Mouse (Mus musculus) MEL (cell line): ENCODE results near the gene Adprh. TPM values are rescaled to one million over a fixed set of nuclear protein-coding genes. Genes with fewer than 3 reads are reported as not detected.

ENCODE experiments used
- DNase-seq: peaks from one replicate; pipeline ENCODE4 v3.0.0; 2011; ENCODE audit warnings: low read depth, low spot score
- H3K27ac ChIP-seq: 2 replicates; pipeline ENCODE4 v1.5.1; 2012; ENCODE audit warnings: low read depth, mild to moderate bottlenecking, control low read depth, low read length, moderate library complexity; ENCODE audit not compliant: control insufficient read depth
- H3K27me3 ChIP-seq, 2 experiments: fragments of 150-350 bp in 1 of 2; sonication (generic) in 1 of 2; 2 replicates each; pipeline ENCODE4 v1.6.1; 2012; ENCODE audit warnings: low read length in 2 of 2, mild to moderate bottlenecking in 2 of 2, improper control_type of control experiment in 1 of 2, moderate library complexity in 1 of 2; ENCODE audit not compliant: insufficient read depth in 2 of 2, control insufficient read depth in 1 of 2
- H3K36me3 ChIP-seq, 2 experiments: 2 replicates each; pipeline ENCODE4 v1.6.1; 2012 to 2014; ENCODE audit warnings: low read length in 2 of 2, improper control_type of control experiment in 1 of 2, inconsistent platforms in 1 of 2, mild to moderate bottlenecking in 1 of 2; ENCODE audit not compliant: insufficient read depth in 2 of 2, control insufficient read depth in 1 of 2
- H3K4me1 ChIP-seq, 2 experiments: fragments of 150-350 bp in 1 of 2; sonication (generic) in 1 of 2; 2 replicates each; pipeline ENCODE4 v1.6.1; 2012; ENCODE audit warnings: low read length in 2 of 2, improper control_type of control experiment in 1 of 2, mild to moderate bottlenecking in 1 of 2; ENCODE audit not compliant: insufficient read depth in 2 of 2, control insufficient read depth in 1 of 2
- H3K4me3 ChIP-seq, 2 experiments: fragments of 150-350 bp in 1 of 2; sonication (generic) in 1 of 2; 2 replicates each; pipeline ENCODE4 v1.5.1; 2012; ENCODE audit warnings: low read depth in 2 of 2, low read length in 2 of 2, mild to moderate bottlenecking in 2 of 2, moderate library complexity in 2 of 2, control low read depth in 1 of 2, improper control_type of control experiment in 1 of 2; ENCODE audit not compliant: control insufficient read depth in 1 of 2, insufficient read depth in 1 of 2
- H3K79me2 ChIP-seq: 2 replicates; pipeline ENCODE4 v1.6.1; 2012; ENCODE audit warnings: mild to moderate bottlenecking, low read length, moderate library complexity; ENCODE audit not compliant: control insufficient read depth, poor library complexity, insufficient read depth
- H3K9ac ChIP-seq: 2 replicates; pipeline ENCODE4 v1.6.1; 2012; ENCODE audit warnings: low read depth, mild to moderate bottlenecking, control low read depth, low read length, moderate library complexity; ENCODE audit not compliant: control insufficient read depth, poor library complexity, severe bottlenecking
- H3K9me3 ChIP-seq: fragments of 150-350 bp; sonication (generic); replicated peaks from 2 replicates; pipeline ENCODE4 v1.6.1; 2012; ENCODE audit warnings: mild to moderate bottlenecking, low read length, improper control_type of control experiment, moderate library complexity; ENCODE audit not compliant: insufficient read depth
- CHD1 ChIP-seq: IDR thresholded peaks from 2 replicates; pipeline ENCODE4 v1.6.1; 2012; ENCODE audit warnings: low read depth, mild to moderate bottlenecking, inconsistent platforms, low read length, improper control_type of control experiment
- CHD2 ChIP-seq: IDR thresholded peaks from 2 replicates; pipeline ENCODE4 v1.6.1; 2011; ENCODE audit warnings: low read length, improper control_type of control experiment
- CTCF ChIP-seq, 3 experiments: IDR thresholded peaks in 2 of 3; conservative IDR thresholded peaks in 1 of 3; 2 replicates each; pipeline ENCODE4 v1.5.1; 2011 to 2012; ENCODE audit warnings: low read length in 3 of 3, low read depth in 2 of 3, mild to moderate bottlenecking in 2 of 3, improper control_type of control experiment in 1 of 3, inconsistent platforms in 1 of 3, mixed read lengths in 1 of 3, moderate library complexity in 1 of 3; ENCODE audit not compliant: control insufficient read depth in 1 of 3, insufficient read depth in 1 of 3, poor library complexity in 1 of 3, severe bottlenecking in 1 of 3
- E2F4 ChIP-seq: IDR thresholded peaks from 2 replicates; pipeline ENCODE4 v1.6.1; 2011; ENCODE audit warnings: low read depth, low read length, improper control_type of control experiment, borderline replicate concordance
- ELF1 ChIP-seq: IDR thresholded peaks from 2 replicates; pipeline ENCODE4 v1.6.1; 2014; ENCODE audit warnings: low read depth, mild to moderate bottlenecking, inconsistent platforms, low read length, improper control_type of control experiment, moderate library complexity
- EP300 ChIP-seq, 2 experiments: IDR thresholded peaks; 2 replicates each; pipeline ENCODE4 v1.6.1; 2011; ENCODE audit warnings: improper control_type of control experiment in 2 of 2, low read length in 2 of 2, low read depth in 1 of 2, mild to moderate bottlenecking in 1 of 2
- ETS1 ChIP-seq: IDR thresholded peaks from 2 replicates; pipeline ENCODE4 v1.6.1; 2012; ENCODE audit warnings: low read depth, mild to moderate bottlenecking, inconsistent platforms, low read length, improper control_type of control experiment, moderate library complexity
- GABPA ChIP-seq: IDR thresholded peaks from 2 replicates; pipeline ENCODE4 v1.6.1; 2012; ENCODE audit warnings: low read depth, mild to moderate bottlenecking, inconsistent platforms, low read length, improper control_type of control experiment, moderate library complexity
- GATA1 ChIP-seq: IDR thresholded peaks from 2 replicates; pipeline ENCODE4 v1.6.1; 2011; ENCODE audit warnings: low read depth, low read length, improper control_type of control experiment
- HCFC1 ChIP-seq: IDR thresholded peaks from 2 replicates; pipeline ENCODE4 v1.6.1; 2012; ENCODE audit warnings: low read depth, mild to moderate bottlenecking, inconsistent platforms, low read length, improper control_type of control experiment, moderate library complexity
- JUND ChIP-seq: IDR thresholded peaks from 2 replicates; pipeline ENCODE4 v1.6.1; 2011; ENCODE audit warnings: low read depth, mild to moderate bottlenecking, improper control_type of control experiment, low read length
- KAT2A ChIP-seq: conservative IDR thresholded peaks from 2 replicates; pipeline ENCODE4 v1.6.1; 2012; ENCODE audit warnings: low read depth, low read length, improper control_type of control experiment, inconsistent platforms
- MAFK ChIP-seq: IDR thresholded peaks from 2 replicates; pipeline ENCODE4 v1.6.1; 2011; ENCODE audit warnings: low read depth, mild to moderate bottlenecking, low read length, improper control_type of control experiment, borderline replicate concordance
- MAX ChIP-seq: IDR thresholded peaks from 2 replicates; pipeline ENCODE4 v1.6.1; 2011; ENCODE audit warnings: low read length, improper control_type of control experiment
- MAZ ChIP-seq: IDR thresholded peaks from 2 replicates; pipeline ENCODE4 v1.6.1; 2012; ENCODE audit warnings: low read depth, mild to moderate bottlenecking, inconsistent platforms, low read length, improper control_type of control experiment
- MEF2A ChIP-seq: IDR thresholded peaks from 2 replicates; pipeline ENCODE4 v1.6.1; 2014; ENCODE audit warnings: low read depth, mild to moderate bottlenecking, inconsistent platforms, low read length, improper control_type of control experiment; ENCODE audit not compliant: poor library complexity, insufficient replicate concordance, severe bottlenecking; ENCODE audit errors: extremely low read depth
- MXI1 ChIP-seq: IDR thresholded peaks from 2 replicates; pipeline ENCODE4 v1.6.1; 2011; ENCODE audit warnings: mild to moderate bottlenecking, low read depth, low read length, improper control_type of control experiment
- MYB ChIP-seq: IDR thresholded peaks from 2 replicates; pipeline ENCODE4 v1.6.1; 2011; ENCODE audit warnings: mild to moderate bottlenecking, low read depth, low read length, improper control_type of control experiment
- MYC ChIP-seq: IDR thresholded peaks from 2 replicates; pipeline ENCODE4 v1.6.1; 2011; ENCODE audit warnings: low read depth, mild to moderate bottlenecking, low read length, improper control_type of control experiment, moderate library complexity
- NELFE ChIP-seq: IDR thresholded peaks from 2 replicates; pipeline ENCODE4 v1.6.1; 2011; ENCODE audit warnings: low read depth, low read length, improper control_type of control experiment
- NRF1 ChIP-seq: IDR thresholded peaks from 2 replicates; pipeline ENCODE4 v1.6.1; 2014; ENCODE audit warnings: low read depth, mild to moderate bottlenecking, inconsistent platforms, low read length, improper control_type of control experiment, moderate library complexity; ENCODE audit not compliant: poor library complexity, insufficient read depth, severe bottlenecking
- POLR2A ChIP-seq, 2 experiments: IDR thresholded peaks; 2 replicates each; pipeline ENCODE4 v1.6.1; 2011 to 2012; ENCODE audit warnings: low read length in 2 of 2, mild to moderate bottlenecking in 2 of 2, control low read depth in 1 of 2, improper control_type of control experiment in 1 of 2, low read depth in 1 of 2, moderate library complexity in 1 of 2; ENCODE audit not compliant: control insufficient read depth in 1 of 2, insufficient read depth in 1 of 2, poor library complexity in 1 of 2
- POLR2AphosphoS2 ChIP-seq: IDR thresholded peaks from 2 replicates; pipeline ENCODE4 v1.6.1; 2011; ENCODE audit warnings: low read length, improper control_type of control experiment
- POLR2AphosphoS5 ChIP-seq: IDR thresholded peaks from 2 replicates; pipeline ENCODE4 v1.6.1; 2012; ENCODE audit warnings: low read depth, borderline replicate concordance, mild to moderate bottlenecking, inconsistent platforms, low read length, moderate library complexity, mixed read lengths
- RAD21 ChIP-seq: IDR thresholded peaks from 2 replicates; pipeline ENCODE4 v1.6.1; 2011; ENCODE audit warnings: mild to moderate bottlenecking, low read depth, low read length, improper control_type of control experiment
- RCOR1 ChIP-seq: IDR thresholded peaks from 2 replicates; pipeline ENCODE4 v1.6.1; 2012; ENCODE audit warnings: low read depth, mild to moderate bottlenecking, inconsistent platforms, low read length, improper control_type of control experiment
- SIN3A ChIP-seq: IDR thresholded peaks from 2 replicates; pipeline ENCODE4 v1.6.1; 2012; ENCODE audit warnings: low read length, improper control_type of control experiment, inconsistent platforms
- SMC3 ChIP-seq: IDR thresholded peaks from 2 replicates; pipeline ENCODE4 v1.6.1; 2011; ENCODE audit warnings: low read depth, low read length, improper control_type of control experiment
- TAL1 ChIP-seq: IDR thresholded peaks from 2 replicates; pipeline ENCODE4 v1.6.1; 2012; ENCODE audit warnings: mild to moderate bottlenecking, inconsistent platforms, low read length, moderate library complexity, mixed read lengths
- TBP ChIP-seq: IDR thresholded peaks from 2 replicates; pipeline ENCODE4 v1.8.0; 2011; ENCODE audit warnings: low read depth, low read length, improper control_type of control experiment
- TCF12 ChIP-seq: IDR thresholded peaks from 2 replicates; pipeline ENCODE4 v1.6.1; 2014; ENCODE audit warnings: low read depth, mild to moderate bottlenecking, inconsistent platforms, low read length, improper control_type of control experiment, moderate library complexity
- UBTF ChIP-seq: IDR thresholded peaks from 2 replicates; pipeline ENCODE4 v1.6.1; 2012; ENCODE audit warnings: low read depth, mild to moderate bottlenecking, inconsistent platforms, low read length, improper control_type of control experiment, moderate library complexity, borderline replicate concordance; ENCODE audit not compliant: insufficient read depth
- USF1 ChIP-seq: IDR thresholded peaks from 2 replicates; pipeline ENCODE4 v1.6.1; 2014; ENCODE audit warnings: low read depth, mild to moderate bottlenecking, inconsistent platforms, low read length, improper control_type of control experiment, moderate library complexity
- USF2 ChIP-seq, 2 experiments: IDR thresholded peaks; 2 replicates each; pipeline ENCODE4 v1.6.1; 2011 to 2012; ENCODE audit warnings: improper control_type of control experiment in 2 of 2, low read length in 2 of 2, borderline replicate concordance in 1 of 2, inconsistent platforms in 1 of 2, low read depth in 1 of 2, mild to moderate bottlenecking in 1 of 2; ENCODE audit not compliant: insufficient read depth in 1 of 2
- ZC3H11A ChIP-seq: IDR thresholded peaks from 2 replicates; pipeline ENCODE4 v1.6.1; 2012; ENCODE audit warnings: low read depth, mild to moderate bottlenecking, inconsistent platforms, low read length, improper control_type of control experiment
- ZKSCAN1 ChIP-seq: IDR thresholded peaks from 2 replicates; pipeline ENCODE4 v1.6.1; 2012; ENCODE audit warnings: low read depth, mild to moderate bottlenecking, inconsistent platforms, low read length, improper control_type of control experiment, moderate library complexity
- ZMIZ1 ChIP-seq: IDR thresholded peaks from 2 replicates; pipeline ENCODE4 v1.6.1; 2012; ENCODE audit warnings: low read depth, mild to moderate bottlenecking, inconsistent platforms, low read length, improper control_type of control experiment, moderate library complexity
- ZNF384 ChIP-seq: IDR thresholded peaks from 2 replicates; pipeline ENCODE4 v1.6.1; 2012; ENCODE audit warnings: low read depth, mild to moderate bottlenecking, inconsistent platforms, low read length, improper control_type of control experiment
- polyA plus RNA-seq, 2 experiments: library from polyadenylated mRNA; stranded (reverse) in 1 of 2; unstranded in 1 of 2; fragments of >175 nt in 1 of 2; fragments of >200 nt in 1 of 2; gene quantifications; 2 replicates each; pipeline versions ENCODE4 v1.2.1 to v1.2.4; 2012; ENCODE audit warnings: low replicate concordance in 2 of 2, low read depth in 1 of 2; ENCODE audit not compliant: insufficient read length in 2 of 2, insufficient read depth in 1 of 2, missing spikeins in 1 of 2
- total RNA-seq: library from RNA; depleted of rRNA; stranded (reverse); fragments of 300-350 nt; gene quantifications from 2 replicates; pipeline ENCODE4 v1.2.3, GENCODE M21; 2012

Adprh gene
- total and polyA plus RNA-seq, 3 experiments, result 20.1 to 86.7 TPM; not detected in 1

DNA sequence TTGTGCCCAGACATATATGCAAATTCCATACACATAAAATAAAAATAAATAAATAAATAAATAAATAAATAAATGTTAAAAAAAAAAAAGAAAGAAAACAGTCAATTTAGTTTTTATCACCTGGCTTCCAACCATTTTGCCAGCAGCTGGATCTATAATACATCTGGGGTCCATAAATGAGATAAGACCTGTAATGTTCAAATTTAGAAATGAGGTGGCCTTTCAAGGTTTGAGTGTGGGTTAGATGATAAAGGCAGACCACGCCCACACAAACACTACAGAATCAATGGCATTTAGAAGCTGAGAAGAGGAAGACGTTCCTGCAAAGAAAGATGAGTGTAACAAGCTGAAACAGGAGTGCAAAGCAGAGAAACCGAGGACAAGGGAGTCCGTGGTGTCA lies 28.8 kb upstream of the Adprh start:
- DNase-seq, result peak; percentile 73
- no peak overlapping the region for H3K4me3 ChIP-seq
- TF ChIP-seq MYB (no peak), MXI1 (no peak), TCF12 (peak; percentile 74), KAT2A (no peak), HCFC1 (no peak), JUND (no peak), MAFK (no peak), UBTF (no peak), POLR2AphosphoS5 (no peak), MYC (no peak), TAL1 (peak; percentile 36), POLR2A (IDR thresholded peaks at IDR 0.05; ENCODE audit: control insufficient read depth in 1 of 2, insufficient read depth in 1 of 2, low read depth in 1 of 2, low read length in 2 of 2, poor library complexity in 1 of 2) (no peak), ZC3H11A (no peak), ELF1 (no peak), GATA1 (peak; percentile 66; the same call in 1 of the 2 replicates), NRF1 (no peak), POLR2AphosphoS2 (no peak), USF1 (no peak), MAX (no peak), RAD21 (no peak), USF2 (IDR thresholded peaks at IDR 0.05; ENCODE audit: borderline replicate concordance in 1 of 2, insufficient read depth in 1 of 2, low read depth in 1 of 2, low read length in 2 of 2) (no peak), NELFE (no peak), ZKSCAN1 (no peak), ZNF384 (peak; percentile 68; the same call in 1 of the 2 replicates), EP300 (IDR thresholded peaks at IDR 0.05; ENCODE audit: low read depth in 1 of 2, low read length in 2 of 2) (peak in 1 of 2 experiments; percentile 62; a peak in 2 of 4 replicates), MEF2A (peak; percentile 84), E2F4 (no peak), CHD1 (no peak), RCOR1 (no peak), MAZ (no peak), CHD2 (no peak), GABPA (no peak), SIN3A (no peak), CTCF (IDR thresholded peaks at IDR 0.05 in 2 of 3, conservative IDR thresholded peaks at IDR 0.05 in 1 of 3; ENCODE audit: control insufficient read depth in 1 of 3, insufficient read depth in 1 of 3, low read depth in 2 of 3, low read length in 3 of 3, poor library complexity in 1 of 3, severe bottlenecking in 1 of 3) (no peak), TBP (no peak), ETS1 (peak; percentile 92), ZMIZ1 (no peak), SMC3 (no peak)

More for the DNA sequence above, 28.8 kb upstream of the Adprh start:
- no peak overlapping the region for H3K27ac ChIP-seq
- H3K36me3 ChIP-seq, result peaks cover 0 to 16% of the 10 kb centered on the region in 2 experiments; a peak in 2 of 4 replicates
- peaks cover 0 to 18% of the 10 kb centered on the region in 2 experiments; a peak in 3 of 4 replicates for H3K4me1 ChIP-seq
- no peaks in the 10 kb centered on the region for H3K27me3 ChIP-seq
- no peaks in the 10 kb centered on the region for H3K9me3 ChIP-seq
- H3K79me2 ChIP-seq, result no peaks in the 10 kb centered on the region; the same call in 1 of the 2 replicates
- H3K9ac ChIP-seq, result no peak overlapping the region
